Mouse (Mus musculus) limb, embryonic 11.5 days (tissue): Measurements from ENCODE around the gene Tut7. TPM values are rescaled to one million over a fixed set of nuclear protein-coding genes. Genes with fewer than 3 reads are reported as not detected.

Experiments
- ATAC-seq: fragments of 200-750 bp; cut with Nextera tagmentation; 2 replicates; pipeline ENCODE4 v1.8.0; 2017; ENCODE audit warnings: low read depth; ENCODE audit not compliant: insufficient number of reproducible peaks, low FRiP score, low TSS enrichment
- DNase-seq: peaks from one replicate; pipeline ENCODE4 v3.0.0-alpha.2; 2015; ENCODE audit warnings: low spot score
- H3K27ac ChIP-seq: fragments of 300-500 bp; sonication (generic); replicated peaks from 2 replicates; pipeline ENCODE4 v1.5.1; 2014; ENCODE audit warnings: low read depth, mild to moderate bottlenecking, low read length
- H3K27me3 ChIP-seq: fragments of 300-500 bp; sonication (generic); 2 replicates; pipeline ENCODE4 v1.6.1; 2014; ENCODE audit warnings: mild to moderate bottlenecking, low read length, mixed read lengths; ENCODE audit not compliant: control insufficient read depth, insufficient read depth
- H3K36me3 ChIP-seq: fragments of 300-500 bp; sonication (generic); 2 replicates; pipeline ENCODE4 v1.6.1; 2014; ENCODE audit warnings: mild to moderate bottlenecking, low read length, moderate library complexity, mixed read lengths; ENCODE audit not compliant: control insufficient read depth, insufficient read depth
- H3K4me1 ChIP-seq: fragments of 300-500 bp; sonication (generic); 2 replicates; pipeline ENCODE4 v1.6.1; 2014; ENCODE audit warnings: low read length, mixed read lengths; ENCODE audit not compliant: control insufficient read depth, insufficient read depth
- H3K4me2 ChIP-seq: fragments of 300-500 bp; sonication (generic); 2 replicates; pipeline ENCODE4 v1.6.1; 2014; ENCODE audit warnings: low read depth, mild to moderate bottlenecking, moderate library complexity; ENCODE audit not compliant: severe bottlenecking
- H3K4me3 ChIP-seq: fragments of 300-500 bp; sonication (generic); 2 replicates; pipeline ENCODE4 v1.5.1; 2014; ENCODE audit warnings: low read depth, low read length
- H3K9ac ChIP-seq: fragments of 300-500 bp; sonication (generic); 2 replicates; pipeline ENCODE4 v1.6.1; 2014; ENCODE audit warnings: mild to moderate bottlenecking, low read length
- H3K9me3 ChIP-seq: fragments of 300-500 bp; sonication (generic); 2 replicates; pipeline ENCODE4 v1.6.1; 2016; ENCODE audit warnings: low read length; ENCODE audit not compliant: control insufficient read depth
- WGBS: fragments of 180-500 bp; shearing (Covaris S2); extraction: QIAGEN DNeasy Blood & Tissue Kit; methylation state at CpG from one replicate; pipeline ENCODE4 v1.1.7; 2014; 5-methylcytosine and 5-hydroxymethylcytosine counted together
- polyA plus RNA-seq: library from polyadenylated mRNA; unstranded; fragments of >200 nt; fragmentation: Nextera tagmentation; extraction: Ambion mirVana; gene quantifications from 2 replicates; pipeline ENCODE4 v1.2.1, GENCODE M21; 2014

Tut7 gene
- polyA plus RNA-seq, 1 experiment from 2014 or later: 44.4 TPM

DNA sequence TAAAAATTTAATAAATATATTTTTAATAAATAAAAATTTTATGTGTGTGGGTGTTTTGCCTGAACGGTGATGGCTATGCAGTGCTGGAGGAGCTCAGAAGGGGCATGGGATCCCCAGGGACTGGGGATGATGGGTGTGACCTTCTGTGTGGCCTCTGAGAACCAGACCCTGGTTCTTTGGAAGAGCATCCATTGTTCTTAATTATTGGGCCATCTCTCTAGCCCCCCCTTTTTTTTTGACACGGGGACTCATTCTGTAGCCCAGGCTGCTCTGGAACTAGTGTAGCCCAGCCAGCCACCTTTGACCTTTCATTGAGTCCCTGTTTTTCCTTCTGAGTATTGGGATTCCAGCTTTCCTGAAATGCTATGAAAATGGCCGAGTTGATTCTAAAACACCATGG, 13.9 kb upstream of the Tut7 start:
- no peak for DNase-seq

GRCm38 (mm10) chr13:59836101-59836798, 13.3 kb upstream of the Tut7 start:
- Histone ChIP-seq H3K9me3 (no peaks in the 10 kb centered on the region), H3K4me1 (no peaks in the 10 kb centered on the region), H3K36me3 (no peaks in the 10 kb centered on the region), H3K4me2 (no peak overlapping the region), H3K4me3 (no peak overlapping the region), H3K27ac (no peak overlapping the region), H3K27me3 (no peaks in the 10 kb centered on the region), H3K9ac (no peak overlapping the region)
- 82% methylated on average over 14 of the region's 14 CpGs for WGBS
- no peak for ATAC-seq
- DNase-seq: no peak

More for the DNA sequence above, 13.9 kb upstream of the Tut7 start:
- H3K4me1 ChIP-seq: no peaks in the 10 kb centered on the region
- no peaks in the 10 kb centered on the region for H3K36me3 ChIP-seq
- no peak overlapping the region for H3K4me3 ChIP-seq
- H3K27ac ChIP-seq: no peak overlapping the region
- H3K4me2 ChIP-seq: no peak overlapping the region
- ATAC-seq: no peak
- H3K27me3 ChIP-seq: no peaks in the 10 kb centered on the region
- no peak overlapping the region for H3K9ac ChIP-seq
- 89% methylated on average over 3 of the region's 3 CpGs for WGBS
- H3K9me3 ChIP-seq: no peaks in the 10 kb centered on the region

DNA sequence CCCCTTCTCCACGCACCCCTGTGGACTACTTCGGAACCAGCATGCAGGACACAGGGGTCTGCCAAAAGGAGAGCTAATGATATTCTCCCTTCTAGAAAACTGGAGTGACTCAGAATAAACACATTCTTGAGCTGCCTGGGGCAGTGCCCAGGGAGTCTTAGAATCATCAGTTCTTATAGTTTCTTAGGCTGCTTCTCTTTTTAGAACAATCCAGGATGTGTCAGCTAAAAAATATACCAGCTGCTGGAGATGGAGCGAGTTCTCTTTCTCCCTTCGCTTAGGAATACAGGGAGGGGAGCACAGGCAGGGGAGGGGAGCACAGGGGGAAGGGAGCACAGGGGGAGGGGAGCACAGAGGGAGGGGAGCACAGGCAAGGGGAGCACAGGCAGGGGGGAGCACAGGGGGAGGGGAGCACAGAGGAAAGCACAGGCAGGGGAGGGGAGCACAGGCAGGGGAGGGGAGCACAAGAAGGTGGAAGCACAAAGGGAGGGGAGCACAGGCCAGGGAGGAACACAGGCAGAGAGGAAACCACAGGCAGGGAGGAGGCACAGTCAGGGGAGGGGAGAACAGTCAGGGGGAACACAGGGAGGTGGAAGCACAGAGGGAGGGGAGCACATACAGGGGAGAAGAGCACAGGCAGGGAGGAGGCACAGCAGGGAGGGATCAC, 12.0 kb upstream of the Tut7 start:
- H3K27ac ChIP-seq: no peak overlapping the region
- DNase-seq (no peak), ATAC-seq (no peak)
- no peak overlapping the region for H3K4me2 ChIP-seq
- no peaks in the 10 kb centered on the region for H3K36me3 ChIP-seq
- H3K27me3 ChIP-seq: no peaks in the 10 kb centered on the region
- H3K4me3 ChIP-seq: no peak overlapping the region
- WGBS: 71% methylated on average over 4 of the region's 4 CpGs
- H3K9me3 ChIP-seq: no peaks in the 10 kb centered on the region
- no peak overlapping the region for H3K9ac ChIP-seq
- no peaks in the 10 kb centered on the region for H3K4me1 ChIP-seq

- 88% methylated on average over 7 of the region's 7 CpGs for WGBS
Measured at GRCm38 (mm10) chr13:59832871-59833270, 9.9 kb upstream of the Tut7 start.

GRCm38 (mm10) chr13:59832454-59832853, 9.5 kb upstream of the Tut7 start:
- H3K4me3 ChIP-seq: no peak overlapping the region
- no peaks in the 10 kb centered on the region for H3K36me3 ChIP-seq
- no peak for DNase-seq
- 81% methylated on average over 7 of the region's 7 CpGs for WGBS
- no peak overlapping the region for H3K27ac ChIP-seq
- H3K9ac ChIP-seq: no peak overlapping the region
- no peak overlapping the region for H3K4me2 ChIP-seq
- no peak for ATAC-seq
- H3K27me3 ChIP-seq: no peaks in the 10 kb centered on the region
- H3K4me1 ChIP-seq: no peaks in the 10 kb centered on the region
- no peaks in the 10 kb centered on the region for H3K9me3 ChIP-seq

More at GRCm38 (mm10) chr13:59832871-59833270, 9.9 kb upstream of the Tut7 start:
- no peak overlapping the region for H3K4me3 ChIP-seq
- H3K9ac ChIP-seq: no peak overlapping the region
- no peak overlapping the region for H3K4me2 ChIP-seq
- ATAC-seq (no peak), DNase-seq (no peak)
- no peaks in the 10 kb centered on the region for H3K27me3 ChIP-seq
- H3K4me1 ChIP-seq: no peaks in the 10 kb centered on the region
- no peaks in the 10 kb centered on the region for H3K36me3 ChIP-seq
- H3K9me3 ChIP-seq: no peaks in the 10 kb centered on the region
- H3K27ac ChIP-seq: no peak overlapping the region

- no peak overlapping the region for H3K27ac ChIP-seq
- peaks cover 8% of the 10 kb centered on the region; the same call in 1 of the 2 replicates for H3K4me1 ChIP-seq
- no peak overlapping the region for H3K4me3 ChIP-seq
- H3K9me3 ChIP-seq: no peaks in the 10 kb centered on the region
- DNase-seq (no peak), ATAC-seq (no peak)
- no peaks in the 10 kb centered on the region for H3K27me3 ChIP-seq
- no peak overlapping the region for H3K9ac ChIP-seq
- H3K4me2 ChIP-seq: no peak overlapping the region
- H3K36me3 ChIP-seq: no peaks in the 10 kb centered on the region; the same call in 1 of the 2 replicates
Measured at GRCm38 (mm10) chr13:59825966-59826365, 3.0 kb upstream of the Tut7 start.

DNA sequence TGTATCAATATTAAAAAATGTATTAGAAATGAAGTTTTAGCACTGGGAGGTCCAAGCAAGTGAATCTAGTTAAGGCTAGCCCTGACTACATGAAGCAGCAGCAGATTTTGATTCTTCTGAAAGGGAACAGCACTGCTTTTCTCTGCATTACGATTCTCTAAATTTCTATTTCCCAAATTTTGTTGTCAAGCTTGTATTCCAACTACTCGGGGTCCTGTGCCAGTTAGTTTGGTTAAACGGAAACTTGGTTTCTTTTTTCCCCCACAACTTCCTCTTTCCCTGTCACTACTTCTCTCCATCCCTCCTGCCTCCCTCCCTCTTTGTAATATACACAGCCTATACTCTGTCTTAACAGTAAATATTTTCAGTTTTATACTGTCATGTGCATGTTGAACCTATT, 2.1 kb downstream of the Tut7 start:
- no peak for ATAC-seq
- Histone ChIP-seq H3K4me3 (no peak overlapping the region), H3K27me3 (no peaks in the 10 kb centered on the region), H3K4me1 (peaks cover 8% of the 10 kb centered on the region; the same call in 1 of the 2 replicates), H3K9me3 (no peaks in the 10 kb centered on the region), H3K4me2 (no peak overlapping the region), H3K27ac (no peak overlapping the region), H3K36me3 (peaks cover 5% of the 10 kb centered on the region; the same call in 1 of the 2 replicates), H3K9ac (no peak overlapping the region)
- WGBS: 82% methylated on average over 3 of the region's 3 CpGs
- no peak for DNase-seq

DNA sequence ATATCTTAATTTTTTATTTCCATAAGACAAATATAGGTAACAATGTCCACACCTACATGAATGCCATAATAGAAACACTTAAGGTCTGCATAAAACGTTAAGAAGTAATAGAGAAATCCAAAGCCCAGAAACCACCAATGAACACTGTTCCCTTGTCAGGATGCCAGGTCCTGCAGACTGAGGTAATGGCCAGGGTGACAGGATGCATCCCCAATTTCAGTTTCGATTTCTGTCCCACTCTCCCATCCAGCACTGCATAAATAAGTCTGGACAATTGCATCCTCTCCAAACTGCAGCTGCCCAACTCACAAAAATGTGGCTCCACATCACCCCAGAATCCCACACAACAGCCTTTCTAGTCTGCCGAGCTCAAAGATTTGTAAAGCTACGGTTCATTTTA, 2.8 kb downstream of the Tut7 start:
- H3K9ac ChIP-seq: no peak overlapping the region
- H3K4me3 ChIP-seq: no peak overlapping the region

More for the DNA sequence above, 2.8 kb downstream of the Tut7 start:
- DNase-seq: no peak
- Histone ChIP-seq H3K27ac (no peak overlapping the region), H3K9me3 (no peaks in the 10 kb centered on the region), H3K4me1 (peaks cover 8% of the 10 kb centered on the region; the same call in 1 of the 2 replicates), H3K4me2 (no peak overlapping the region), H3K36me3 (peaks cover 8% of the 10 kb centered on the region; the same call in 1 of the 2 replicates), H3K27me3 (no peaks in the 10 kb centered on the region)
- whole genome bisulfite sequencing: 85% methylated on average over 4 of the region's 4 CpGs
- no peak for ATAC-seq
